Mouse (Mus musculus) granulocyte monocyte progenitor cell, adult 5-6 weeks (primary cell): Measurements from ENCODE around the gene Zfp651. TPM values are rescaled to one million over a fixed set of nuclear protein-coding genes. Genes with fewer than 3 reads are reported as not detected.

ENCODE experiments used
- ATAC-seq: replicated peaks from 2 replicates; pipeline ENCODE4 v1.8.0; 2016; ENCODE audit warnings: mild to moderate bottlenecking, moderate TSS enrichment, inconsistent platforms; ENCODE audit not compliant: poor library complexity, severe bottlenecking
- total RNA-seq, 2 experiments: library from RNA; stranded (forward) in 1 of 2; stranded (reverse) in 1 of 2; fragments of 200-712, 200-1000 nt in 1 of 2; fragments of >200 nt in 1 of 2; fragmentation: Nextera tagmentation in 1 of 2; gene quantifications; 2 replicates each; pipeline ENCODE4 v1.2.3; 2014 to 2017

Zfp651 gene
- total RNA-seq (2014; fragmentation: Nextera tagmentation), result 0.98 TPM in 1 of 2 replicates, not detected in the other
- 0.39 TPM in 1 of 2 replicates, not detected in the other for total RNA-seq (2017)

DNA sequence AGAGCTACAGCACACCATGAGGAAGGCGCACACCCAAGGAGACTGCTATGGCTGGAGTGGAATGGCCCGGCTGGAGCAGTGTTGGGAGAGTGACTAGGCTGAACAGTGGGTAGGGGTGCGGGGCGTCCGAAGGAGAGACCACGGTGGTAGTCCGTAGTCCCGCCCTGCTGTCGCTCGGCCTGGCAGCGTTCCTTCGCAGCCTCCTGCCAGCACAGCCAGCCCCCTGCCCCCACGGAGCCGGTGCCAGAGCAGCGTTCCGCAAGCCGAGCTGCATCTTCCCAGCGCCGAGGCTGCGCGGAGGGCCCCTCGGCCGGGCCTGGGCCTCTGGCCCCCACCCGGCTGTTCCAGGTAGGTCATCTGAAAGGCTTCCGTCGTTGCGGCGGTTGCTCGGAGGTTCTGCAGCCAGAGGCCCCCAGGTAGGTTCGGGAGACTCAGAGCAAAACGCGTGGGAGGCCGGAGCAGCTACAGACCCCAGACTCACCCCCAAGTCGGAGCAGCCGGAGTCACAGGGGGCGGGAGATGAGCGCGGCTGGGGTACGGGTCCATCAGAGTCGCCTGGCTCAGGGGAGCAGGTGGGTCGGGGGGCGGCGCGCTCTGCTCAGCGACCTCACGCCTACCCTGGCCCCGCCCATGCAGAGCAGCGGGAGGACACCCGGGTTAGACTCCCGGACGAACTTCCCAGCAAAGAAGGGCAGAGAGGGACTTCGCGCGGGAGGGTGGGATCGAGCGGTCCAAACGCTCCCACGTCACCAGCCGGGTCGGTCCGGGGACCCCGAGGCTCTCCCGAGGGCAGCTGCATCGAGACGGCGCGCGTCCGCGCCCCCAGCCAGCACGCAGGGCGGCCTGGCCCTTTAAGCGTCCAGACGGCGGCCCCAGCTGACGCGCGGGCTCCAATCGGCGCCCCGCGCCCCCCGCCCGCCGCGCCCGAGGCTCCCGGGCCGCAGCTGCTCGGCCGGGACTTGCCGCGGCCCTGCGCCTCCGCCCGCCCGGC, at the start of gene Zfp651:
Gene Zfp651 (plus strand): TSS at position 240 of the 991 bp plus-strand sequence.
- ATAC-seq, result peak; percentile 19

DNA sequence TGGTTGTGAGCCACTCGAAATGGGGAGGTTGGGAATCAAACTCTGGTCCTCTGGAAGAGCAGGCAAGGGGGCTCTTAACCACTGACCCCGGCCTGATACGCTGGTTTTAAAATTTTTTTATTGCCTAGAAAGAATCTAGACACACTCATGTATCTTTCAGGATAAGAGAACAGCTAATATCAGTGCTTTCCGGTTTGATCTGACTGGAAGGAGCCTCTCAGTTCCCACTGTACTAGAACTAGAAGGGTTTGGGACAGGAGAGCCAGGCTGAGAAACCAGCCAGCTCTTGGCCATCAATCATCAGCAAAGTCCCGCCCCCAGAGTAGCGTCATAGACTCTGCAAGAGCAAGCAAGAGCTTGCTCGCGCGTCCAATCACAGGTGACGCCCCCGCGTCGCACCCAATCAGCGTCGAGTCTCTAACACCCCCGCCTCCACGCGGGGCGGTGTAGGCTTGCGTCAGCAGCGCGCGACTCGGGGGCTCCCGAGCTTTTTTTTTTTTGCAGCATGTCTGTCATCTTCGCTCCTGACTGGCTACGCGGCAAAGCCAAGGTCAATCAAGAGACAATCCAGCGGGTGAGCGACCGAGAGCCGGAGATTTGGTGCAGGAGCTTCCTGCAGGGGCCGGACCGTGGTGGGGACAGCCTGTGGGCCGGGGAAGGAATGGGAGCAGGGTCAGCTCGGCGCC, 49.1 kb upstream of the Zfp651 start, which contains the start of gene Ss18l2:
Gene Ss18l2 (plus strand): TSS at position 432 of the 686 bp plus-strand sequence.
- ATAC-seq, result peak; percentile 84

DNA sequence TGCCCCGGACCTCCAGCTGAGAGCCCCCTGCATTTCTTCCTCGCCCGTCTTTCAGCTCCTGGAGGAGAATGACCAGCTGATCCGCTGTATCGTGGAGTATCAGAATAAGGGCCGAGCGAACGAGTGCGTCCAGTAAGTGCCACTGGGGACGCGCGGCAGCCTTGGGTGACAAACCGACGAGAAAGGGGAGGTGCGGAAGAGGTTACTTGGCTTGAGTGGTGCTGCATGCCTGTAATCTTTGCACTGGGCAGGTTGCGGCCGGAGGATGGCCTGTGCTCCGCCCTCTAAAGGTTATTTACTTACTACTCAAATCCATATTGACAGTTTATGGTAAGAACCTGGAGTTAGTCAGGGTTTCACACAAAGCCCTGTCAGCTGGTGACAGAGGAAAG, 48.5 kb upstream of the Zfp651 start:
- ATAC-seq, result peak; percentile 31

DNA sequence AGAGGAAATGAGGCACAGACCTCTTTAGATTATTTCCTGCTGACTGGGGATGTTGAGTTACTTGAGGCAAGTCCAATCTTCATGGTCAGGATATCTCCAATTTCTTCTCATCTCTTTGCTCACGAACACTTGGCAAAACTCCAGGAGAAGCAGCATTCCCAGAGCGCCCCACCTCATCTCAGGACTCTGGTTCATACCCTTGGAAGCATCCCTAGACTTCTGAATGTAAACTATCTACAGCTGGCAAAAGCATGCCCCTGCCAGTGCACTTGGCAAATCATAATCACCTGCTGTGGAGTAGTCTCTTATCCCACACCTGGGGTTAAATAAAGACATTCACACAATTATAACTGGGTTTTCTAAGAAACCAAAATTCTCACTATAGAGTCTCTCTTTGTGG, 42.1 kb upstream of the Zfp651 start:
- no peak for ATAC-seq

DNA sequence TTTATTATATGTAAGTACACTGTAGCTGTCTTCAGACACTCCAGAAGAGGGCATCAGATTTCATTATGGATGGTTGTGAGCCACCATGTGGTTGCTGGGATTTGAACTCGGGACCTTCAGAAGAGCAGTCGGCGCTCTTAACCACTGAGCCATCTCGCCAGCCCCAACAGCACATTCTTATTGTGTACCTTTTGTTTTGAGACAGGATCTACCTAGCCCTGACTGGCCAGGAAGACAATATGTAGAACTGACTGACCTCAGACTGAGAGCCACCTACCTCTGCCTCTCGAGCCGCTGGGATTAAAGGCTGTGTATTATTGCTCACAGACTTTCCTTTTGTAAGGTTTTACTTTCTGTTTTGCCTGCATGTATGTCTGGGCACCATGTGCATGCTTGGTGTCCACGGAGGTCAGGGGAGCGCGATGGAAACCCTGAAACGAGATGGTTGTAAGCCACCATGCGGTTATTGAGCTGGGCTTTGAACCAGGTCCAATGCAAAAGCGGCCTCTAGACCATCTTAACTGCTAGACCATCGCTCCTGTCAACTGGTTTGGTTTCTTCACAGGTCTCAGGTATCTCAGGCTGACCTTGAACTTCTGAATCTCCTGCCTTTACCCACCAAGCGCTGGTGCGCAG, 40.9 kb upstream of the Zfp651 start:
- 0 out of 2 replicates have a peak, but pooled peaks have one; percentile 3 for ATAC-seq

DNA sequence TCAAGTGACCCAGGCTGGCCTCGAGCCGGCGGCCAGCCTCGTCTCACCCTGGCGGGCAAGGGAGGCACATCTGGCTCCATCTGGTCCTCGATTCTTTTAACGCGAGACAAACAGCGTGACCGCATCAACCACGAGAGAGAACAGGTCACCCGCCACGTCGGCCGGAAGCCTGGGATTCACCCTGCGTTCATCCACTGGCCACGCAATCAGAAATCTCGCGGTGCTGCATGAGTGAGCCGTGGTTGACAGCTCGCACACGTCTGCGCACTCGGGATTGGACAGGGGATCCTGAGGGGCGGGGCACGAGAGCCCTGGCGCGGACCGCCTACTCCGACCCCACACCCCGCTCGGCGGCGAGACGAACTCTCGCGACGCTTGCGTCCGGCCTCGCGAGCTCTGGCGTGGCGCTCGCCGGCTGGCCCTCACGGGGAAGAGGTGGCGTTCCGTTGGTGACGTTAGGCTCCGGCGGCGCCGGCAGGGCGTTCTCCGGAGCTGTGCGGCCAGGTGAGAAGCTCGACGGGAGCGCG, 40.3 kb upstream of the Zfp651 start, which contains the start of gene Nktr:
Gene Nktr (plus strand): TSS at position 378 of the 527 bp plus-strand sequence.
- peak; percentile 93 for ATAC-seq

DNA sequence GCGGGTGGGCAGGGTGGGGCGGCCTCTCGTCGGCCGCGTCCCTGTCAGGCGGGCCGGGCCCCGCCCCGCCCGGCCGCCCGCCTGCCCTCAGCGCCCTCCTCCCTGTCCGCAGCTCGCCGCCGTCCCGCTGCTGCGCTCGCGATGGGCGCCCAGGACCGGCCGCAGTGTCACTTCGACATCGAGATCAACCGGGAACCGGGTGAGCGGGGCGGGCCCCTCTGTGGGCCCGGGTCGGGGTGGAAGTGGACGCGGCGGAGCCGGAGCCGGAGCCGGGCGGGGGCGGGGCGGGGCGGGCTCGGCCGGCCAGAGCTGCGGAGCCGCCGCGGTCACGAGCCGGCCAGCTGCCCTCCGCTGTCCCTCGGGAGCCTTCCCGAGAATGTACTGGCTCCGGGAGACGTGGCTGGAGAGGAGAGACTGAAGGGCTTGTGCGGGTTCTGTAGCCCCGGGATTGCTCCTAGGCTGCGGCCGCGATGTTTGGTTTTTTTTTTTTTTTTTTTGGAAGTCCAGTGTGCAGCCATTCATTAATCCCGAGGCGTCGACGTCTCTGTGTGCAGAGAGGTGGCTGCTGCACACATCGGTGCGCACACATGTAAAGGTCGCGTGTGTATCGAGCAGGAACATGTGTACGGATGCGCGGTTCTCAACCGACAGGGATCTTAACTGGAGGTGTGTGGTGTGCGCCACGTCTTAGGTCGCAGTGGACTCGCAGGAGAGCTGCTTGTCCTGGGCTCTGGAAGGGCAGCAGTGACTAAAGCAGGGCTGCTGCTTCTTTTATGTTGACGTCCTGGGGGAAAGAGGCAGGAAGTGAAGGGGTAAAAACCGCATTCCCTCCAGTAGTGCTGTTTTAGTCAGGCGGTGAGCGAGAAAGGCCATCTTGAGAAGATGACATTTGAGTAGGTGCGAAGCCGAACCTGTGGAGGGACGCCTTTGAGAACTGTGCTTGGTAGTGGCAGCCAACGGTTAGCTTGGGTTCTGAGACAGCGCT, 39.5 kb upstream of the Zfp651 start:
- ATAC-seq, result peak; percentile 34

DNA sequence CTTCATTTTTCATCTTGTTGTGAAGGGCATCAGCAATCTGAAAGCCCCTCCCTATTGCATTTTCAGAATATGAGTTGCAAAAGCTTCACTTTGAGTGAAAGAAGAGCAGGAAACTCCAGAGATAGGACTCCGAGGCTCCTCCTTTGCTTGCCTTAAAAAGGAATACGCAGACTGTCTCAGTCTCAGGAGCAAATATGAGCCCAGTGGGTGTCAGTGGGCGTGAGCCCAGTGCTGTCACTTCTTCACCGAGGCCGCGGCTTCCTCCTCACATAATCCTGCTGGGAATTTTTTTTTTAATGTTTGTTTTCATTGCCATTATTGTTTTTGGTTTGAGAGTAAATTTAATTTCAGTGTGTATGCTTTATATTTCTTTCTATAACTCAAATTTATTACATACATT, 18.6 kb upstream of the Zfp651 start:
- ATAC-seq, result no peak

DNA sequence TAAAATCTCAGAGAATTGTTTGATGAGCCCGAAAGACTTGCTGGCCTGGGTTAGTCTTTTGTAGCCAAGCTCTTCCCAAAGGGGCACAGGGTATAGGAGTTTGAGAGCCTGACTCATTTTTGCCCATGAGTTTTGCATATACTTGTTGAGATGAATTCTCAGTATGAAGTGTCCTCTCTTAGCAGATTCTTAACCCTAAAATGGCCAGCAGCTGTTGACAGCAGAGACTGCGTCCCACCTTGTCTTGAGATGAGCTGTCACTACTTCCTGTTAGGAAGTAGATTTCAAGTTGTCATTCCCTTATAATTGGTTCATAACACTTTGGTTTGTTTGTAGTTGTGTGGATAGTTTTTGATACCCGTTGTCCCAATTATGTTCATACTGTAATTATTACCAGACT, 18.0 kb upstream of the Zfp651 start:
- ATAC-seq, result no peak

DNA sequence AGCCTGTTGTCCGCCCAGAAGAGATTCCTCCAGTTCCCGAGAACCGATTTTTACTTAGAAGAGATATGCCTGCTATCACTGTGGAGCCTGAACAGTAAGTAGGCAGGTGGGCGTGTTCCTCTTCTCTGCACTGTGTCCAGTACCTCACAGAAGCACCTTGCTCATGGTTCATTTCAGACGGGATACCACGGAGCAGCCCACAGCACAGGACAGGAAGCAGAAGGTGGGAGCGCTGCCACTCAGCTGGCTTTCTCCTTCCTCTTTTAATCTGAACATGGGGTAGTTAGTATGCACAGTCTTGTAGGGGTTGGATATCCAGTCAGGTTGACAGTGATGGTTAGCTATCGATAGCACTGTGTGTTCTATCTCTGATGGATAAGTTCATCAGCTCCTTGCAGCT, 15.1 kb upstream of the Zfp651 start:
- ATAC-seq, result peak; percentile 44

DNA sequence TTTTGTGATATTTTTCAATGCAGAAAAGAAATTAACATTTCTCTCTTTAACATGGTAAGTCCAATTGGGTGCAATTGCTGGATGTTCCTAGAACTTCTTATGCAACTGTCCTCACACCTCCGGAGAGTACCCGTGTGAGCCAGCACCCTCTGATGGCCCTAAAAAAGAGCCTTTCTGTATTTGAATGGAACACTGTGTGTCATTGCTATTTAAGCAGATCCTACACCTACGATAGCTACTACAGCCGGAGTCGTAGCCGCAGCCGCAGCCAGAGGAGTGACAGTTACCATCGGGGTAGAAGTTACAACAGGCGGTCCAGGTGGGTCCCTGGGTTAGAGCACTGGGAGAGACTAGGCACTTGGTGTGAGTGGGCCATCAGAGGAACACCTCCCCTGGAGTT, 6.4 kb upstream of the Zfp651 start:
- no peak for ATAC-seq

DNA sequence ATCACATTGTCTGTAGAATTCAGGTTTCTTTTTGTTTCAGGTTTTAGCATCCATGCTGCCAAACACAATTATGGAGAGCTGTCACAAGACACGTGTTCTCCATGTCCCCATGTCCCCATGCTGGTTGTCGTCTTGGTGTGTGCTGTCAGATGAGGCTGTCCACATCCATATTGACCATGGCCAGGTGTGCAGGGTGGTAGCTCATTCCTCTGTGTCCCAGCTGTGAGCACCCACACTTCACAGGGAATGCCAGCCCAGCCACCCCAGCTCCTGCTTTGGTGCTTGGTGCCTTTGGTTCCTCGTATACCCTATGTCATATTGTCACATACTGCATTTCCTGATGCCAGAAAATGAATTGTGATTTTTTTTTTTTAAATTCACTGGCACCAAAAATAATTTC, 4.5 kb upstream of the Zfp651 start:
- ATAC-seq, result no peak

DNA sequence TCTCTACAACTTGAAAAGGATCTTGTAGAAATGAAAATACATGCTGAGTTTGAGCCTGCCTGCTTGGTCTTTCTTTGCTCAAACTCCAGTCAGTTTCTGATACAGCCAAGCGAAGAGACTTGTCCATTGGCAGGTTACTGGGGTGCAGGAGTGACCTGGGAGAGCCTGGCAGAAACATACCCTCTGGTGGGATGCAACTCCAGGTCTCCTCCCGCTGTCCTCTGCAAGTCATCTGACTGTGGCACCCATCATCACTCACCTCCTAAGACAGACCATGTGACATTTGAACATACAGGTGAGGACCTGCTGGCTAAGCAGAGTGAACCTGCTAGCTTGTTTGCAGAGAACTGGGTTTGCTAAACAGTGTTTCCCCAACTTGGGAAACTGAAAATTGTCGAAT, 2.3 kb upstream of the Zfp651 start:
- no peak for ATAC-seq

DNA sequence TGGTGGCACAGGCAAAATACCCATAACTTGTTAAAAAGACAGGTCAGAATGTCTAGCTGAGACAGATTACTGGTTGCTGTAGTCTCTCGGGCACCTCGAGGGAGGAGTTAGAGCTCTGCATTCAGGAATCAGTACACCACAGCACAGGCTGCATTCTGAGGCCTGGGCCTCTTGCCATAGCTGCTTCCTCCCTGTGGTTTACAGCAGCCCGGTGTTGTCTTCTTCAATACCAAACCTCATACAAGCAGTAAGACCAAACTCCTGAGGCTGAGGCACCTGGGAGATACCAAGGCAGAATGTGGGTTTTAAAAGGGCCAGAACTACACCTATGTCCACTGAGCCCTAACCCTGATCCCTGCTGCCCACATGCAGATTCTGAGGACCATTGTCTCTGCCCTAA, 1.7 kb upstream of the Zfp651 start:
- peak; percentile 21; the same call in 1 of the 2 replicates for ATAC-seq

DNA sequence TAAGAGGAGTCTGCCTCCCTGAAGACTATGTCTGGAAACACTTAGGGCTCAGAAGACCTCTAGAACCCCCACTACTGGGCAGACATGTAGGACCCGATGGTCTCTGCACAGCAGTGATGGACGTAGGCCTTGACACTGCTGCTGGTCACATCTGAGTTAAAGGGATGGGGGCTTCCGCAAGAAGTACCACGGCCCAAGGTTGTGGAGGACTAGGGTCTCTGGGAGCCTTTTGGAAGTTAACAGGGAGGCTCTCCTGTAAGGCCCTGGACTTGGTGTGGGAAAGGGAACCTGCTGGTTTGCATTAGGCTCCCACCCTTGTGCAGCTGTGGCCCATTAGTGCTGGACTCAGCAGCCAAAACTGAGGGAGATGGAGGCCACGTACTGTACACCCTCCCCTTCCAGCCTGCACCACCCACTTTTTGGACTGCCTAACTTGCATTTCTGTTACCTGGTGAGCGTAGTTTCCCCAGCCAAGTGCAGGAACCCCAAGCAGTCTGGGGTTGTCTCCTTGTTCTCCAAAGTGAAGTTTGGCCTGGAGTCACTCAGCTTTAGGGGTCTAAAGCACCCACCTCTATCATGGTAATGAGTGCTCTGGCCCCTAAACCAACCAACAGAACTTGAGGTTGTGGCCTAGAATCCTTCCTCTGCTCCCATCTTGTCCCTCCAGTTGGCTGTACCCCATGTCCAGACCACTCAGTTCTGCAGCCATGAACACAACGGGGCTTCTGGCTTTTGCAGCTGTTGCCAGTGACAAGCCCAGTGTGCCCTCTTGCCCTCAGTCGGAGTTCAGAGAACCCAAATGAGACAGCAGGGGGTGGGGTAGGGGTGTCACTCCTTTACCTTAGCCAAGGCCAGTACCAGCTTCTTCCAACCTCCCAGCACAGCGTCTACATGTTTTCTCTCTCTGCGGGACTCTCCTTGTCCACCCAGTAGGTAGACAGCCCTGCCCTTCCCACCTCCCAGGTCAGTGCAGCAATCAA, 1.0 kb upstream of the Zfp651 start:
- no peak for ATAC-seq

DNA sequence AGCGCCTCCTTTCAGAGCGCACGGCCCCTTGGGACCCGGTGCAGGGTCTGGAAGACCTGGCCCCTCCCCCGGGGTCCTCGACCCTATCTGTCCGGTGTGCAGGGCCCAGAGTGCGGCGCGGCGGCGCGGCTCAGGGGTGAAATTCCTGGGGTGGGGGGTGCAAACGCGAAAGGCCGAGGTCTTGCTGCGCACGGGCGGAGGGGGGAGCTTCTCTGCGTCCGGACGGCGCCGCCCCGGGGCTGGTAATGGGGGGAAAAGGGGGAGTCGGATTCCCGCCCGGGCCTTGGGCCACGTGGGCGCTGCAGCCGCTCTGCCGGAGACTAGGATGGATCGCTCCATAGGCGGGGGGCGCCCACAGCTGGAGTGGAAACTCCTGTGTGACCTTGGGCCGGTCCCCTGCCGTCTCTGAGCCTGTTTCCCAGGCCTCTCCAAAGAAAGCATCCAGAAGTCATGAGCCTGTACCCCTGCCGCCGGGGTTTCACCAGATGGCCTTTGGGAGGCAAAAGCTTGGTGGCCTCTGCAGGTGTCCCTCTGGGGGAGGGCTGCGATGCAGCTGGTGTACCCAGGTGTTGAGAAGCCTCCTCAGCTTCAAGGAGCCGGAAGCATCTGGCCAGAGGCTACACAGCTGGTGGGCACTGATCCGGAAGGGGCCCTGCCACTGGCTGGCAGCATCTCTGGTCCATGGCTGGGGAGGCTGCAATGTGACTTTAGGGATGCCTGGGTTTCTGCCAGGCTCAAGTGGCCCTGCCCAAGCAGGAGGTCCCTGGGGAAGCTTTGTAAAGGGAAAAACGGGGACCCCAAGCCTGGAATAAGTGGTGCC, 1.4 kb downstream of the Zfp651 start:
- peak; percentile 16 for ATAC-seq

DNA sequence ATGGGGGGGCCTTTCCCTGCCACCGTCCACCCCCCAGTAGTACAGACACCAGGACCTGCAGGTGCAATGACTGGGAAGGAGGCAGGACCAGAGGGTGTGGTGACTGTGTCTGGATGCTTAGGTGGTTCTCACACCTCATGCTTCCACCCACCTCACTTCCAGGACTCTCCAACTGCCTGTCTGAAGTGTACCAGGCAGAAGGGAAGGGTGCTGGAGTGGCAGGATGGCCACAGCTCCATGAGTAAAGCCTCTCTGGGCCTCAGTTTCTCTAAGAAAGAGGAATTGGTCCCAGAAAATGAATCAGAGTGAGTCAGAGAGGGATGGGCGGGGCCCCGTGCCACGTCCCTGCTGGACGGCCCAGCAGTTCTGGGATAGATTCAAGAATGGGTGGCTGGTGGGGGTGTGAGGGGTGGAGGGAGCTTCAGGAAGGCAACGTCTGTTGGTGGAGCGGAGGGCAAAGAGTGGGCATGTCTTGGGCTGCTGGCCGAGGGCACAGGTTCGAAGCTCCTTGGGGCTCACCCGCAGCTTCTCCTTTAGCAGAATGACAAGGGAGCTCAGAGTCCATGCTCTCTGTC, 2.0 kb downstream of the Zfp651 start:
- no peak for ATAC-seq
